Mouse (Mus musculus) liver, adult 2 months (tissue): Measurements from ENCODE around the gene Rab25. TPM values are rescaled to one million over a fixed set of nuclear protein-coding genes. Genes with fewer than 3 reads are reported as not detected.
A peak's percentile ranks its signal among the peaks of the same experiment; 100 is the strongest.

Source experiments
- DNase-seq: peaks from one replicate; pipeline ENCODE4 v3.0.0-alpha.2; 2011; ENCODE audit warnings: low read depth, low spot score; ENCODE audit errors: extremely low read depth
- H3K27ac ChIP-seq: fragments of 200-500 bp; replicated peaks from 2 replicates; pipeline ENCODE4 v1.5.1; 2012; ENCODE audit warnings: low read depth, mild to moderate bottlenecking, control low read depth, inconsistent platforms, low read length; ENCODE audit not compliant: insufficient read depth
- H3K27me3 ChIP-seq: fragments of 200-500 bp; 2 replicates; pipeline ENCODE4 v1.6.1; 2012; ENCODE audit warnings: mild to moderate bottlenecking, moderate library complexity, low read length, inconsistent platforms; ENCODE audit not compliant: control insufficient read depth, insufficient read depth
- H3K36me3 ChIP-seq: fragments of 200-500 bp; 2 replicates; pipeline ENCODE4 v1.6.1; 2012; ENCODE audit warnings: low read length, inconsistent platforms; ENCODE audit not compliant: control insufficient read depth, insufficient read depth
- H3K4me1 ChIP-seq: fragments of 200-500 bp; 2 replicates; pipeline ENCODE4 v1.6.1; 2011; ENCODE audit warnings: low read length; ENCODE audit not compliant: control insufficient read depth, insufficient read depth
- H3K4me3 ChIP-seq: fragments of 200-500 bp; 2 replicates; pipeline ENCODE4 v1.5.1; 2011; ENCODE audit warnings: low read depth, mild to moderate bottlenecking, control low read depth, low read length, moderate library complexity; ENCODE audit not compliant: insufficient read depth
- H3K79me2 ChIP-seq: fragments of 200-500 bp; 2 replicates; pipeline ENCODE4 v1.6.1; 2012; ENCODE audit warnings: inconsistent platforms, mild to moderate bottlenecking, low read length, moderate library complexity; ENCODE audit not compliant: control insufficient read depth, insufficient read depth
- H3K9ac ChIP-seq: fragments of 200-500 bp; 2 replicates; pipeline ENCODE4 v1.6.1; 2012; ENCODE audit warnings: low read depth, mild to moderate bottlenecking, control low read depth, inconsistent platforms, low read length
- CTCF ChIP-seq: fragments of 200-500 bp; IDR thresholded peaks from 2 replicates; pipeline ENCODE4 v1.5.1; 2011; ENCODE audit warnings: low read depth, low read length, control low read depth
- POLR2A ChIP-seq: fragments of 200-500 bp; IDR thresholded peaks from 2 replicates; pipeline ENCODE4 v1.6.1; 2011; ENCODE audit warnings: low read length, control low read depth; ENCODE audit not compliant: insufficient read depth; ENCODE audit errors: extremely low read depth
- WGBS: fragments of 180-500 bp; shearing (Covaris S2); methylation state at CpG from one replicate; pipeline ENCODE4 v1.1.7; 2018; 5-methylcytosine and 5-hydroxymethylcytosine counted together
- polyA plus RNA-seq: library from polyadenylated mRNA; depleted of rRNA; stranded (reverse); fragments of >200 nt; gene quantifications from 2 replicates; pipeline ENCODE4 v1.2.3, GENCODE M21; 2012; rRNA removed
- total RNA-seq: library from RNA; depleted of rRNA; stranded (reverse); fragments of >200 nt; gene quantifications from 2 replicates; pipeline ENCODE4 v1.2.3, GENCODE M21; 2014; rRNA removed

The Rab25 gene
- total and polyA plus RNA-seq, 2 experiments: 0.18 to 0.32 TPM

DNA sequence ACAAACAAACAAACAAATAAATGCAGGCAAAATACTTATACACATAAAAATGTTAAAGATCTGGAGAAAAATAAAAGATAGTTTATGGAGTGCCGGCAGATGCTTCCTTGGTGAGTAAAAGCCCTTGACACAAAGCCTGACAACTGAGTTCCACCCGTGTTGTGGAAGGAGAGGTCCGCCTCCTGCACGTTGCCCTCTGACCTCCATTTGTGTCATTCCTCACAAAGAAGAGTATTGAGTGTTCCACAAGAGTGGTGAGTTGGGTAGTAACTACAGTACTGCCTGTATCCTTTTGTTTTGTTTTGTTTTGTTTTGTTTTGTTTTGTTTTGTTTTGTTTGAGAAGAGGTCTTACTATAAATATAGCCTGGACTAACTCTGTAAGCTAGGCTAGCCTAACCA lies 48.5 kb downstream of the Rab25 start:
- Histone ChIP-seq H3K27ac (peak overlapping the region; percentile 95), H3K4me1 (peaks cover 50% of the 10 kb centered on the region), H3K27me3 (no peaks in the 10 kb centered on the region), H3K4me3 (no peak overlapping the region), H3K36me3 (no peaks in the 10 kb centered on the region), H3K79me2 (peaks cover 6% of the 10 kb centered on the region), H3K9ac (no peak overlapping the region)
- TF ChIP-seq POLR2A (no peak), CTCF (no peak)
- 36% methylated on average over 4 of the region's 4 CpGs for WGBS
- peak; percentile 61 for DNase-seq

- H3K27me3 ChIP-seq: no peaks in the 10 kb centered on the region
- WGBS: 44% methylated on average over 10 of the region's 10 CpGs
- no peak overlapping the region for H3K4me3 ChIP-seq
- peaks cover 36% of the 10 kb centered on the region for H3K4me1 ChIP-seq
- H3K9ac ChIP-seq: peak overlapping the region; percentile 23; the same call in 1 of the 2 replicates
- peak overlapping the region; percentile 48 for H3K27ac ChIP-seq
- peaks cover 11% of the 10 kb centered on the region for H3K79me2 ChIP-seq
- H3K36me3 ChIP-seq: no peaks in the 10 kb centered on the region
- DNase-seq: peak; percentile 51
- TF ChIP-seq CTCF: no peak
- TF ChIP-seq POLR2A: no peak
Observed at GRCm38 (mm10) chr3:88495741-88496415, 52.2 kb downstream of the Rab25 start.

DNA sequence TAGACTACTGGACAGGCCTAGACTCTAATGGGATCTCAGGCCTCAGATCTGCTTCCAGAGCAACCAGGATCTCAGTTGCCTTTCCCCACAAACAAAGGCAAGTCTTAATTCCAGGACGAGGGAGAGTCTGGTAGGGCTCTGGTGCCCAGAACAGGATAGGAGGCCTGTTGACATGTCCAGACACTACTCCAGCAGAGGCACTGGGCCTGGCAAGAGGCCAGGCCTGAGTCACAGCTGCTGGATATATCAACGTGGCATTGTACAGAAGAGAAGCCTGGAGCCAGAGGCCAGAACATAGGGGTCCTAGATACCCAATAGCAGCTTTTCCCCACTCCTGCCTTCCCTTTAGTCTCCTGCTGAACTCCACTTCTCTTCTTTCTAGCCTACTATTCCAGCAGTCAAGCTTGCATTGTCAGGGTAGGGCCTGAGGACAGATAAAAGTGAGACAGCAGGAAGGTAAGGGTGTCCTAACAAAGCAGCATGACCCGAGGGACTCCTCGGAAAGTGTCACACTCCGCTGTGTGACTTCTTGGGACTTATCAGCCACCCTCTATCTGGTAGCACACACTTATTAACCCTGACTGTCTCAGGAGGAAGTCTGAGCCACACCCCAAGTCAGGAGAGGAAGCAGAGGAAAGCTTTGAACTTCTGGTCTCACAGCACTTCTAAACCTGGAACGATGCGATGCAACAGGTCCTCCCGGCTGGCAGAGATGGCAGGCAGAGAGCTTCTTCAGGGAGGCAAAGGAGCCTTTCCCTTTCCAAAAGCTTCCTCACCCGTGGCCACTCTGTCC lies 53.1 kb downstream of the Rab25 start:
- Histone ChIP-seq H3K79me2 (peaks cover 8% of the 10 kb centered on the region), H3K36me3 (no peaks in the 10 kb centered on the region), H3K27me3 (no peaks in the 10 kb centered on the region), H3K4me3 (no peak overlapping the region), H3K27ac (peak overlapping the region; percentile 4), H3K4me1 (peaks cover 32% of the 10 kb centered on the region), H3K9ac (no peak overlapping the region)
- TF ChIP-seq POLR2A: no peak
- no peak for TF ChIP-seq CTCF
- 50% methylated on average over 9 of the region's 9 CpGs for WGBS
- peak; percentile 43 for DNase-seq

DNA sequence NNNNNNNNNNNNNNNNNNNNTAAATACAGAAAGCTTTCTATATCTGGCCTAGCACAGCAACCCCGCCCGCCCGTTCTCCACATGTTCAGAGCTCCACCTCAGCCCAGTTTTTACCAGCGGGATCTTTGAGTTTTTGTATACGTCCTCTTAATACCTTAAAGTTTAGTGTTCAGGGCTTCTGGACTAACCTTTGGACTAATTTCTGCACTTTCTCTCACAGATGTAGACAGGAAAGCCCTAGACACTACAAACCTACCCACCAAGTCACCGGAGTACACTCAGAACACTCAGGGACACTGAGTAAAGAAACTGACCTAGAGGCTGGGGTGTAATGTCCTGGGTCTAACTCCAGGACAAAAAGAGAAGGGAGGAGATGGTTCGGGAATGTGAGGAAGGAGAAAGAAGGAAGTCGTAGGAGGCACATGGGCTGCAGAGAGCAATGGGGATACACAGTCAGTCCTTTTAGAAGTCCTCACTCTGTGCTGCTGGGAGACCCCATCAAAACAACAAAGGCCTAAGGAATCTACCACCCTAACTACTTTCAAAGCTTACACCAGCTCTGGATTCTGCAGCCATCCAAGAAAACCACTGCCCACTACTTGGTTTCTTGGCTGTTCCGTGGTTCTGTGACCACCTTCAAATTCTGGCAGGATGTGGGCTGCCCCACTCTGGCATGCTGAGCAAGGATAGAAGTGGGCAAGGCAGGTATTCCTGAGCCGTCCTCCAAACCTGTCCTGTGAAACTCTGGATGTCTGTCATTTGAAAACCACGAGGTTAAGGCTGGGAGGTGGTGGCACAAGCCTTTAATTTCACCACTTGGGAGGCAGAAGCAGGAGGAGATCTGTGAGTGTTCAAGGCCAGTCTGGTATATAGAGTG lies 54.2 kb downstream of the Rab25 start:
- 89% methylated on average over 11 of the region's 11 CpGs for WGBS
- H3K27ac ChIP-seq: no peak overlapping the region
- H3K4me3 ChIP-seq: no peak overlapping the region
- H3K4me1 ChIP-seq: peaks cover 27% of the 10 kb centered on the region
- H3K9ac ChIP-seq: no peak overlapping the region
- H3K27me3 ChIP-seq: no peaks in the 10 kb centered on the region
- TF ChIP-seq CTCF (no peak), POLR2A (no peak)
- peaks cover 8% of the 10 kb centered on the region for H3K79me2 ChIP-seq
- no peaks in the 10 kb centered on the region for H3K36me3 ChIP-seq
- DNase-seq: no peak

Other genes with a start within 250 kb of the Rab25 start
- 17.8 and 26.6 TPM in 2 replicates for gene Glmp, start 223.3 kb downstream of the Rab25 start, total RNA-seq
- gene Glmp, start 223.3 kb downstream of the Rab25 start, polyA plus RNA-seq: 136 and 154 TPM in 2 replicates
- 1.1 and 1.7 TPM in 2 replicates for gene Tmem79, start 212.2 kb downstream of the Rab25 start, total RNA-seq
- gene Tmem79, start 212.2 kb downstream of the Rab25 start, polyA plus RNA-seq: 2.5 and 2.9 TPM in 2 replicates
- gene Smg5, start 212.0 kb downstream of the Rab25 start, total RNA-seq: 14.1 and 16.6 TPM in 2 replicates
- gene Smg5, start 212.0 kb downstream of the Rab25 start, polyA plus RNA-seq: 22.6 and 36.6 TPM in 2 replicates
- not detected in 2 replicates for gene Paqr6, start 183.7 kb downstream of the Rab25 start, total RNA-seq
- 0.56 and 0.66 TPM in 2 replicates for gene Paqr6, start 183.7 kb downstream of the Rab25 start, polyA plus RNA-seq
- 0.34 and 0.74 TPM in 2 replicates for gene Bglap3, start 175.6 kb downstream of the Rab25 start, total RNA-seq
- 0.11 and 2.0 TPM in 2 replicates for gene Bglap3, start 175.6 kb downstream of the Rab25 start, polyA plus RNA-seq
- not detected in 2 replicates for gene Bglap2, start 169.6 kb downstream of the Rab25 start, total RNA-seq
- not detected in 2 replicates for gene Bglap2, start 169.6 kb downstream of the Rab25 start, polyA plus RNA-seq
- gene Bglap, start 163.8 kb downstream of the Rab25 start, total RNA-seq: not detected in 2 replicates
- gene Bglap, start 163.8 kb downstream of the Rab25 start, polyA plus RNA-seq: not detected in 2 replicates
- 12.9 and 16.5 TPM in 2 replicates for gene Pmf1, start 138.0 kb downstream of the Rab25 start, total RNA-seq
- 59.0 and 68.1 TPM in 2 replicates for gene Pmf1, start 138.0 kb downstream of the Rab25 start, polyA plus RNA-seq
- 26.1 and 28.1 TPM in 2 replicates for gene Slc25a44, start 123.2 kb downstream of the Rab25 start, total RNA-seq
- 57.0 and 60.9 TPM in 2 replicates for gene Slc25a44, start 123.2 kb downstream of the Rab25 start, polyA plus RNA-seq
- 23.4 and 37.9 TPM in 2 replicates for gene Sema4a, start 87.1 kb downstream of the Rab25 start, total RNA-seq
- 109 and 117 TPM in 2 replicates for gene Sema4a, start 87.1 kb downstream of the Rab25 start, polyA plus RNA-seq
- 28.2 and 38.5 TPM in 2 replicates for gene Lmna, start 38.3 kb downstream of the Rab25 start, total RNA-seq
- gene Lmna, start 38.3 kb downstream of the Rab25 start, polyA plus RNA-seq: 41.0 and 44.7 TPM in 2 replicates
- under 0.01 TPM in 2 replicates for gene Mex3a, start 15.9 kb downstream of the Rab25 start, total RNA-seq
- gene Mex3a, start 15.9 kb downstream of the Rab25 start, polyA plus RNA-seq: 0.02 and 0.04 TPM in 2 replicates
- 104 and 125 TPM in 2 replicates for gene Lamtor2, start 4.8 kb upstream of the Rab25 start, total RNA-seq
- 201 and 204 TPM in 2 replicates for gene Lamtor2, start 4.8 kb upstream of the Rab25 start, polyA plus RNA-seq
- 8.3 and 14.2 TPM in 2 replicates for gene Ubqln4, start 5.5 kb upstream of the Rab25 start, total RNA-seq
- gene Ubqln4, start 5.5 kb upstream of the Rab25 start, polyA plus RNA-seq: 41.1 and 42.8 TPM in 2 replicates
- gene Ssr2, start 27.6 kb upstream of the Rab25 start, total RNA-seq: 90.0 and 110 TPM in 2 replicates
- gene Ssr2, start 27.6 kb upstream of the Rab25 start, polyA plus RNA-seq: 155 and 176 TPM in 2 replicates
- 2.7 and 3.6 TPM in 2 replicates for gene Arhgef2, start 57.7 kb upstream of the Rab25 start, total RNA-seq
- gene Arhgef2, start 57.7 kb upstream of the Rab25 start, polyA plus RNA-seq: 3.6 and 4.9 TPM in 2 replicates
- gene Rxfp4, start 104.8 kb upstream of the Rab25 start, total RNA-seq: not detected in 2 replicates
- not detected in 2 replicates for gene Rxfp4, start 104.8 kb upstream of the Rab25 start, polyA plus RNA-seq
- 32.9 and 34.7 TPM in 2 replicates for gene Khdc4, start 137.5 kb upstream of the Rab25 start, total RNA-seq
- gene Khdc4, start 137.5 kb upstream of the Rab25 start, polyA plus RNA-seq: 23.8 and 39.7 TPM in 2 replicates
- gene Rit1, start 168.5 kb upstream of the Rab25 start, total RNA-seq: 18.0 and 19.9 TPM in 2 replicates
- gene Rit1, start 168.5 kb upstream of the Rab25 start, polyA plus RNA-seq: 14.4 and 14.8 TPM in 2 replicates
- gene Syt11, start 226.9 kb upstream of the Rab25 start, total RNA-seq: 1.6 and 1.9 TPM in 2 replicates
- 0.92 and 2.4 TPM in 2 replicates for gene Syt11, start 226.9 kb upstream of the Rab25 start, polyA plus RNA-seq